Comparison of ENCODE assay signal across 11 mouse cellular contexts in the genomic region with DNA sequence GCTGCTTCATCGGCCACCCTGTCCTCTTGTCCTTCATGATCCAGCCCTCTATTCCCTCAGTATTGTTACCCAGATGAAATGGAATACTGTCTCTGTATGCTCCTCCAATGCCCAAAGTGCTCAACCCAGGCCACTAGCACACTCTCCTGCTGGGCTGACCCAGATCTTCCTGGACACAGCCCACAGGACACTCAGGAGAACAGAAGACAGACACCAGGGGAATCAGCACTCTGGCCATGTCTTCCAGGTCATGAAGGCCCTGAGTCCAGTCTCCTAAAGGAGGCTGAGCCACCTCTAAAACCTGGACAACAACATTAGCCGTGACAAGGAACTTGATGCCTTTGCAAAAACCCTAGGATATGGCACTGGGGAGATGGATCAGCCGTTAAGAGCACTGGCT. TPM values are rescaled to one million over a fixed set of nuclear protein-coding genes. Genes with fewer than 3 reads are reported as not detected.
"Had no signal": no experiment of that assay in that cellular context is flagged by ENCODE, and none has a peak within 500 bp of the region (broad histone marks: within the 10 kb centered on the region; RNA-seq: fewer than 3 reads in every experiment).

No protein-coding gene starts in this region.

- DNase-seq: kidney, postnatal 36 days; layer of hippocampus, adult 9-11 months; layer of hippocampus, postnatal 36 days; left cerebral cortex, postnatal 4 days; lung, adult 18-20 months; lung, postnatal 4 days; midbrain, embryonic 14.5 days; right cerebral cortex, adult 18-20 months; right cerebral cortex, postnatal 25 days; thymus, postnatal 36 days had no signal

RNA-seq across cellular contexts. Expression of gene Insyn1, which starts 28.1 kb away (rescaled TPM):
- total RNA-seq: megakaryocyte, adult 5-6 weeks had no signal
